Mouse (Mus musculus) limb, embryonic 15.5 days (tissue): ENCODE results near the gene Mical3. TPM values are rescaled to one million over a fixed set of nuclear protein-coding genes. Genes with fewer than 3 reads are reported as not detected.

Experiments
- ATAC-seq: fragments of 200-750 bp; cut with Nextera tagmentation; 2 replicates; pipeline ENCODE4 v1.8.0; 2017; ENCODE audit warnings: low read depth, moderate TSS enrichment; ENCODE audit not compliant: insufficient number of reproducible peaks, low FRiP score, low TSS enrichment
- H3K27ac ChIP-seq: fragments of 300-500 bp; sonication (generic); 2 replicates; pipeline ENCODE4 v1.5.1; 2015; ENCODE audit warnings: moderate library complexity, mild to moderate bottlenecking, inconsistent platforms
- H3K27me3 ChIP-seq: fragments of 300-500 bp; sonication (generic); 2 replicates; pipeline ENCODE4 v1.6.1; 2015; ENCODE audit warnings: inconsistent platforms
- H3K36me3 ChIP-seq: fragments of 300-500 bp; sonication (generic); 2 replicates; pipeline ENCODE4 v1.6.1; 2015; ENCODE audit warnings: inconsistent platforms
- H3K4me1 ChIP-seq: fragments of 300-500 bp; sonication (generic); 2 replicates; pipeline ENCODE4 v1.6.1; 2015; ENCODE audit warnings: inconsistent platforms
- H3K4me2 ChIP-seq: fragments of 300-500 bp; sonication (generic); 2 replicates; pipeline ENCODE4 v1.6.1; 2015; ENCODE audit warnings: mild to moderate bottlenecking, inconsistent platforms
- H3K4me3 ChIP-seq: fragments of 300-500 bp; sonication (generic); 2 replicates; pipeline ENCODE4 v1.5.1; 2015; ENCODE audit warnings: mild to moderate bottlenecking, inconsistent platforms
- H3K9ac ChIP-seq: fragments of 300-500 bp; sonication (generic); 2 replicates; pipeline ENCODE4 v1.6.1; 2015; ENCODE audit warnings: inconsistent platforms
- H3K9me3 ChIP-seq: fragments of 300-500 bp; sonication (generic); 2 replicates; pipeline ENCODE4 v1.6.1; 2016; ENCODE audit warnings: inconsistent platforms
- WGBS: fragments of 180-500 bp; shearing (Covaris S2); methylation state at CpG from one replicate; pipeline ENCODE4 v1.1.7; 2015; 5-methylcytosine and 5-hydroxymethylcytosine counted together
- polyA plus RNA-seq: library from polyadenylated mRNA; unstranded; fragments of >200 nt; fragmentation: Nextera tagmentation; extraction: Ambion mirVana; gene quantifications from 2 replicates; pipeline ENCODE4 v1.2.1, GENCODE M21; 2015

The Mical3 gene
- polyA plus RNA-seq, 1 experiment from 2014 or later: 9.7 TPM

DNA sequence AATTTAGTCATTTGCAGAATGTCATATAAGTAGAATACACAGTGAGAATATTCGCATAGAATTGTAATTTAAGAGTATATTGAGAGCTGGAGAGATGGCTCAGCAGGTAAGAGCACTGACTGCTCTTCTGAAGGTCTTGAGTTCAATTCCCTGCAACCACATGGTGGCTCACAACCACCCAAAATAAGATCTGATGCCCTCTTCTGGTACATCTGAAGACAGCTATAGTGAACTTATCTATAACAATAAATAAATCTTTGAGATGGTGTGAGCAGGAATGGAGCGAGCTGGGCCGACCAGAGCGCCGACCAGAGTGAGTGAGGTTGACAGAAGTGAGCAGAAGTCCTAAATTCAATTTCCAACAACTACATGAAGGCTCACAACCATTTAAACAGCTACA lies 4.6 kb downstream of the Mical3 start:
- no peak overlapping the region for H3K4me2 ChIP-seq
- peaks cover 17% of the 10 kb centered on the region for H3K4me1 ChIP-seq
- no peak overlapping the region for H3K4me3 ChIP-seq
- peaks cover 17% of the 10 kb centered on the region for H3K27me3 ChIP-seq
- ATAC-seq: no peak
- H3K9me3 ChIP-seq: no peaks in the 10 kb centered on the region
- WGBS: 79% methylated on average over 5 of the region's 5 CpGs
- no peak overlapping the region for H3K27ac ChIP-seq
- no peaks in the 10 kb centered on the region for H3K36me3 ChIP-seq
- no peak overlapping the region for H3K9ac ChIP-seq

DNA sequence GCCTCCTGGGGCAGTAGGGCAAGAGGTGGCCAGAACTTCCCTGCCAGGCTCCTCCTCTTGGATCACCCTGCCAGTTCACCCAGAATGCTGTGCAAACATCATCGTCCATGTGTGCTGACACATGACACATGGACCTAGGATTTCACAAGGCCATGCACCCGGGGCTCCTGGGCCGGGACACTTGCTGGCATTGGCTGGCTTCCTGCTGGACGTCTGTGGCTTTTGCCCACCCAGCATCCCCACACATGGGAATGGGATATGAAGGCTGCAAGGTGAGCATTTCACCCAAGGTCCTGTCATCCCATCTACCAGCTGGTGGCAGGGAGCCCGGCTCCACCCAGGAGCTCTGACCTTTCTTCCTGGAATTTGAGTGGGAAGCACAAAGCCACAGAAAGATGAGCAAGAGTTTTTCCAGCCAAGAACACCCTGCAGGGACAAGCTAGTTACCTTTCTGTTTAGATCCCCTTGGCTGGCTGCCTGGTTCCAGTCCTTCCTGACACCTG lies 8.0 kb downstream of the Mical3 start:
- H3K27ac ChIP-seq: no peak overlapping the region
- ATAC-seq: no peak
- H3K9ac ChIP-seq: no peak overlapping the region
- H3K36me3 ChIP-seq: no peaks in the 10 kb centered on the region
- H3K4me3 ChIP-seq: no peak overlapping the region
- H3K27me3 ChIP-seq: no peaks in the 10 kb centered on the region
- H3K9me3 ChIP-seq: no peaks in the 10 kb centered on the region
- WGBS: 73% methylated on average over 5 of the region's 5 CpGs
- H3K4me2 ChIP-seq: no peak overlapping the region
- H3K4me1 ChIP-seq: no peaks in the 10 kb centered on the region

DNA sequence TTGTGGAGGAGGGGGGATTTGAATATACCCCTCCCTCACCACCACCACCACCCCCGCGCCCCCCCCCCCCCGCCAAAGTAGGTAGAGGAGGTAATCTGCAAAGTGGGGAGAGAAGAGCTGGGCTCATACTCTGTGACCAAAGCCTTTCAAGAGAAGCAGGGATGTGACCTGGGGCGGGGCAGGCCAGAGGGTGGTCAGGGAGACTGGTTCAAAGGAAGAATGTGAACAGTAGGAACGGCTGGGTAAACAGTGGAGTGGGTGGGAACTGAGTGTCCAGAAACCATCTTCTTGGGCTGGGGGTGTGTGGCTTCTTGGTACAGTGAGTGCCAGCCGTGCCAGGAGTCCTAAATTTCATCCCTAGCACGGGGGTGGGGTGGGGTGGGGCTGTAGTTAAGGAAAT lies 10.0 kb downstream of the Mical3 start:
- Histone ChIP-seq H3K4me1 (no peaks in the 10 kb centered on the region), H3K9me3 (no peaks in the 10 kb centered on the region), H3K27ac (no peak overlapping the region), H3K36me3 (no peaks in the 10 kb centered on the region), H3K27me3 (no peaks in the 10 kb centered on the region), H3K9ac (no peak overlapping the region), H3K4me3 (no peak overlapping the region), H3K4me2 (no peak overlapping the region)
- WGBS: 40% methylated on average over 7 of the region's 7 CpGs
- ATAC-seq: no peak

DNA sequence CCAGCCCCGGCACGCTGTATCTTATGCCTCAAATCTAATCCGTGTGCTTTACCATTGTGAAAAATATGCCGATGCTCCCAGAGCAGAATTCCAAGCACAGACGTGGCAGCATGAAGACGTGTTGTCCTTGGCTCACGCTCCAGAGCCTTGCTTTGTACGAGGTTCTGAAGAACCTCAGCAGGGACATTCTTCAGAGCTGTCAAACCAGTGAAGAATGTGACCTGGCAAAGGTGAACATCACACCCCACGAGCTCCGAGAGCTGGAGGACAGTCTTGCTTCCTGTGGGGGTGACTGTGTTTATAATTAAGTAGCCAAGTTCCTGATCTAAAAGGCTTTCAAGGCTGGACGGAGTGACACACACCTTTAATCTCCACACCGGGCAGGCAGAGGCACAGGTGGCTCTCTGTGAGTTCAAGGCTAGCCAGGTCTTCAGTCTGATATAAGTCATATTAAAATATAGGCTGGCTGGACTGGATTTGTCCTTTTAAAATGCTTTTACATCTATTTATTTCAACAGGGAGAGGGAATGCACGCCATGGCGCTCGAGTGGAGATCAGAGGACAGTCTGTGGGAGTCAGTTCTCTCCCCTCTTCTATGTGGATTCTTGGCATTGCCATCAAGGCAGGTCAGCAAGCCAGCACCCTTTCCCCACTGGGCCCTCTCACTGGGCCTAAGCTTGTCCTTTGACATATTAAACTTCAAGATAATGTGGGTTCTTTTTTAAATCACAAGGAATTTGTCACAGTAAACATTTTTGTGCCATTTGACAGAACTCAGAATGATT lies 12.6 kb downstream of the Mical3 start:
- ATAC-seq: no peak

DNA sequence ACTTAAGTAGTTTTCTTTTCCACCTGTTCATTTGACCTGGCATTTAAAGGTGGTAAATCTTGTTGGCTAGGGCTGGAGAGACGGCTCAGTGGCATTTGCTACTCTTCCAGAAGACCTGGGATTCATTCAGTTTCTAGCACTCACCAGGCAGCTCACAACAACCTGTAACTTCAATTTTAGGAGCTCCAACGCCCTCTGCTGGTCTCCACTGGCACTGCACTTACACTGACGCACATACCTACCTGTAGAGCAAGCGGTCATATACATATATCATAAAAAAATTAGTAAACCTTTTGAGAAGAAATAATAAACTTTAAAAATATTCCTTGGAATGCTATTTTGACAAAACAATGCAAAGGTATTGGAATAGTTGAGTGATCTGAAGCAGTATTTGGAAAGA lies 13.7 kb downstream of the Mical3 start:
- Histone ChIP-seq H3K27ac (no peak overlapping the region), H3K4me3 (no peak overlapping the region), H3K4me2 (no peak overlapping the region), H3K4me1 (no peaks in the 10 kb centered on the region), H3K27me3 (no peaks in the 10 kb centered on the region), H3K9ac (no peak overlapping the region), H3K9me3 (no peaks in the 10 kb centered on the region), H3K36me3 (no peaks in the 10 kb centered on the region)
- WGBS: 68% methylated on average over 4 of the region's 4 CpGs
- no peak for ATAC-seq

More for the DNA sequence above, 12.6 kb downstream of the Mical3 start:
- no peak overlapping the region for H3K9ac ChIP-seq
- H3K36me3 ChIP-seq: no peaks in the 10 kb centered on the region
- H3K4me2 ChIP-seq: no peak overlapping the region
- no peak overlapping the region for H3K4me3 ChIP-seq
- no peaks in the 10 kb centered on the region for H3K9me3 ChIP-seq
- 75% methylated on average over 15 of the region's 15 CpGs for WGBS
- no peak overlapping the region for H3K27ac ChIP-seq
- H3K27me3 ChIP-seq: no peaks in the 10 kb centered on the region
- H3K4me1 ChIP-seq: no peaks in the 10 kb centered on the region

DNA sequence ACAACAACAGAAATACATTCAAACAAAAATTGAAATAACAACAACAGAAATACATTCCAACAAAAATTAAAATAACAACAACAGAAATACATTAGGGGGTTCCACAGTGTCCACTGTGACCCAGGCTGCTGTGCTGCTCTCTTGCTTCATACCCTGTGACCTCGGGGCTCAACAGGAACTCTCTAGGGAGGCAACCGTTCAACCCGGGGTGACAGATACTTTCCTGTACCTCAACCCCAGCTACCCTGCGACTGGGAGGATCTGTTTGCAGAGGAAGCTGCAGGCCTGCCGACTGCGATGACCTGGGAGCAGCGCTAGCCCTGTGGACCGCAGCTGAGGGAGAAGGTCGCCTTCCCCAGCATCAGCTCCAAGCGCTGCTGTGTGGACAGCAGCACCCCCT lies 14.4 kb downstream of the Mical3 start:
- 66% methylated on average over 10 of the region's 10 CpGs for WGBS
- 0 out of 2 replicates have a peak, but pooled peaks cover 3% of the 10 kb centered on the region for H3K4me1 ChIP-seq
- no peaks in the 10 kb centered on the region for H3K9me3 ChIP-seq
- ATAC-seq: no peak
- H3K36me3 ChIP-seq: no peaks in the 10 kb centered on the region
- H3K27me3 ChIP-seq: no peaks in the 10 kb centered on the region
- no peak overlapping the region for H3K27ac ChIP-seq
- no peak overlapping the region for H3K9ac ChIP-seq
- H3K4me3 ChIP-seq: no peak overlapping the region
- no peak overlapping the region for H3K4me2 ChIP-seq

DNA sequence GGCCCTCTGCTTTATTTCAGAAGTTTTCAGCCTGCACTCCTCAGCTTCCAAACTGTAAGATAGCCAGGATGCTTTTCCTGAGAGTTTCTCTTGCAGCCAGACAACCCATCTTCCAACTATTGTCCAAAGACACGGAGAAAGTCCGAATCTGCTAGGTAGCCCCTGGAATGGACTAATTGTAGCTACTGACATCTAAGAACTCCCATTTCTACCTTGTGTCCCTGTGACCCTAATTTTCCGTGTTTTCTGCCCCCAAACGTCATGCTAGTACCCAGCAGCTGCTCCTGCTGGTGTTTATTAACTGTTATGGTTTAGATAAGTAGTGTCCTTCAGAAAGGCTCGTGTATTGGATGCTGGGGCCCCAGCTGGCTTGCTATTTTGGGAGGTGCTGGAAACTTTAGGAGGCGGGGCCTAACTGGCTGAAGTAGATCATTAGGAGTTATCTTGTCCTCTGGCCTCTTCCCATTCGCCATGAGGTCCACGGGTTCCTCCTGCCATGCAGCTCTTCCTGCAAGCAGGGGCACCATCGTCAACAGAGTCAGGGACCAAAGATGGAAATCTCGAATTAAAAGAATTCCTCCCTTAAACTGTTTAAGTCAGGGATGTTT lies 19.2 kb downstream of the Mical3 start:
- WGBS: 53% methylated on average over 10 of the region's 10 CpGs
- H3K27me3 ChIP-seq: no peaks in the 10 kb centered on the region
- no peak overlapping the region for H3K4me3 ChIP-seq
- no peaks in the 10 kb centered on the region; the same call in 1 of the 2 replicates for H3K36me3 ChIP-seq
- H3K9me3 ChIP-seq: no peaks in the 10 kb centered on the region
- H3K4me2 ChIP-seq: no peak overlapping the region
- peaks cover 17% of the 10 kb centered on the region for H3K4me1 ChIP-seq
- no peak overlapping the region for H3K9ac ChIP-seq
- ATAC-seq: no peak
- H3K27ac ChIP-seq: no peak overlapping the region

DNA sequence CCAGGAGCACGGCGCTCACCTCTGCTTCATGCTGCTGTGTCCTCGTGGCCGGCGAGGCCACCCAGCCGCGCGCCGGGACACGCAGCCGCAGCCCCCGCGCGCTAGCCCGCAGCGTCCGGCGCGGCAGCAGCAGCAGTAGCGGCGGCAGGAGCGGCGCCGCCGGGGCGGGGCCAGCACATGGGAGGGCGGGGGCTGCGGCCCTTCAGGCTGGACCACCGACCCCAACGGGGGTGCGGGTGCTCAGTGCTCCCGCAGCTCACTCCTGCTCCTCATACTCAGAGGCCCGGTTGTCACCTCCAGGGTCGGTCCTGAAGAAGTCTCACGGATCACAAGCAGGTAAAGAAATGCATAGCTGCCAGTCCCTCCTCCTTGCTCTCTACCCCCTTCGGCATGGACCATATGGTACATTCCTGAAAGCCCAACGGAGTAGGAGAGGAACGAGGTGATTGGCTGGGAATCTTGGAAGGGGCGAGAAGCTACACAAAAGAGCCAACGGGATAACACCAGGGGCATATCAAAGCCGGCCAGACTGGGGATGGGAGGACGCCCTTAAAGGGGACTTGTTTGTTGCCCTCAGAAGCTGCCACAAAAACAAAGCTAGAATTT lies 20.7 kb downstream of the Mical3 start:
- ATAC-seq: peak; percentile 95
- Histone ChIP-seq H3K4me2 (peak overlapping the region; percentile 91), H3K9ac (peak overlapping the region; percentile 82), H3K27me3 (no peaks in the 10 kb centered on the region), H3K9me3 (no peaks in the 10 kb centered on the region), H3K36me3 (no peaks in the 10 kb centered on the region; the same call in 1 of the 2 replicates), H3K4me3 (peak overlapping the region; percentile 80), H3K27ac (peak overlapping the region; percentile 82), H3K4me1 (peaks cover 24% of the 10 kb centered on the region)
- WGBS: 0% methylated on average over 40 of the region's 42 CpGs

DNA sequence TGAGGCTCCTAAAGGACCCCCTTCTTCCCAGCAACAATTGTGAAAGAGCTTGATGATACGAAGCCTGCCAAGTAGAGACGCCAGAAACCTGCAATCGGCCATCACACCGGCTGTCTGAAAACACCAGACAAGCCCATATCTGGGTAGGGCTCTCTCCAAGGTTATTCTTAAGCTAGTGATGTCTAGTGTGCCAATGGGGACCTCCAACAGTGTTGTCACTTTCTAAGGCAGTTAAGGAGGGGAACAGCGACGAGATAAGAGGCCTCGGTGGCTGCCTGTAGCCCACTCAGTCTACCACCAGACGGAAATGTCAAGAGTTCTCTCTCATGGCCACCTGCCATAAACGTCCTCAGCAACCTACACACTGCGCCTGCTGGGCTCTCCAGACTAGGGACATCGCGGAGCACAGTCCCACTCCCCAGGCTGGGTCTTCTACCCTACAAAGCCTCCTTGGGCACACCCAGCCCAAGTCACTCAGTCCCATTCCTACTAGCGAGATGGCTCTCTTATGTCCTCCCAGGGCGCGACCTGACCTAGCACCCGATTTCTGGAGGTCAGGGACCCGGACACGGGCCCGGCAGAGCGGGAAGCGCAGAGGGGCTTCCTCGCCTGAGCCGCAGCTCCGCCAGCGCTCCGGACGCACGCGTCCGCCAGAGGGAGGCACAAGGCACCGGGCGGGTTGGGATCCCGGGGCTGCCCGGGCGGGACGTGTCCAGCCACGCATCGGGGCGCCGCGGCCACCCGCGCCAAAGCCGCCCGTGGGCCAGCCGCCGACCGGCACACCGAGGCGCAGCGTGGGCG lies 21.4 kb downstream of the Mical3 start:
- H3K4me1 ChIP-seq: peaks cover 26% of the 10 kb centered on the region
- no peaks in the 10 kb centered on the region for H3K9me3 ChIP-seq
- ATAC-seq: no peak
- peak overlapping the region; percentile 91 for H3K4me2 ChIP-seq
- 1% methylated on average over 39 of the region's 52 CpGs for WGBS
- no peaks in the 10 kb centered on the region for H3K27me3 ChIP-seq
- H3K27ac ChIP-seq: 0 out of 2 replicates have a peak overlapping the region, but pooled peaks have one; percentile 6
- peak overlapping the region; percentile 80 for H3K4me3 ChIP-seq
- H3K36me3 ChIP-seq: no peaks in the 10 kb centered on the region; the same call in 1 of the 2 replicates
- peak overlapping the region; percentile 82 for H3K9ac ChIP-seq

DNA sequence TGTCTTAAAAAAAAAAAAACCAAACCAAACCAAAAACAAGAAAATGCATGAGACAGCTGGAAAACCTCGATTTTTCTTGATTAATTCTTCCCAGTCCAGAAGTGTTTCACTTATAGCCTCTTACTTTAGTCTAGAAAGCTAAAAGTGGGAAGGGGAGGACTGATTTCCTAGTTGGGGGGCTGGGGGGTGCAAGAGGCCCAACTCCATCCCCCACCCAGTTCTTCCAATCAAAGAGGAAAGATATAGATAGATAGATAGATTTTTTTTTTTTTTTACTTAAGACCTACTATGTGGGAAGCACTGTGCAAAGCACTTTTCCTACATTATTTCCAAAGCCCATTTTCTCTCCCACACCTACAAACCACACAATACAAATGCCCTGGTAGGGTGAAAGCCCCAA lies 22.7 kb downstream of the Mical3 start:
- Histone ChIP-seq H3K9me3 (no peaks in the 10 kb centered on the region), H3K4me3 (0 out of 2 replicates have a peak overlapping the region, but pooled peaks have one; percentile 80), H3K9ac (no peak overlapping the region), H3K27me3 (no peaks in the 10 kb centered on the region), H3K27ac (no peak overlapping the region), H3K36me3 (no peaks in the 10 kb centered on the region; the same call in 1 of the 2 replicates), H3K4me2 (no peak overlapping the region), H3K4me1 (peaks cover 29% of the 10 kb centered on the region)
- no peak for ATAC-seq
- WGBS: 71% methylated on average over 1 of the region's 1 CpGs

DNA sequence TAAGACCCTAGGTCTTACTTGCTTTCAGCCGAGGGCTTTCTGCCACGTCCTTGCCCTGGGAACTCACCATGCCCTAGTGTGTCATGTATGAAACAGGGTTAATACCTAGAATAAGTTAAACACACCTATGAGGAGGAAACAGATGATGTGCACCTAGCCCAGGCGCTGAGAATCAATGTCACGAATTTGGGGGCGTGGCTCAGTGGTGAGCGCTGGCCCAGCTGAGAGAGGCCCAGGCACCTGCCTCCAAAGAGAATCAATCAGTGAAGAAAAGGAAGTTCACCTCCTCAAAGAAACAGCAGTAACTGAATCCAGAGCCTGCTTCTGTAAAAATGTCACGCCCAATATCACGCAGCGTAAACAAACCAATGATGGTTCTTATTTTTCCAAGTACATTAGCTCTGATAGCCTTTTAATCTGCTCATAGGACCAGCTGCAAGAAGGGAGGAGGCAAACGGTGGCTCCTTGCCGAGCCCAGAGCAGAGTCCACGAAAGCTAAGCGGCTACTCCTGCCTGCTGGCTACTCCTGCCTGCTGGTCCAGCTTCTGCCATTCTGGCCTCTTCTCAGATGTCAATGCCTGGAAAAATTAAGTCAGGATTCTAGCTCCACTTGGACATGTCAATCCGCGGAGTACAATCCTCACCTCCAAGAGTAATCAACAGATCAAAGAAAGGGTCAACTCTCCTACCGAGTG lies 23.9 kb downstream of the Mical3 start:
- no peak overlapping the region for H3K4me2 ChIP-seq
- no peak overlapping the region for H3K4me3 ChIP-seq
- 85% methylated on average over 16 of the region's 16 CpGs for WGBS
- H3K27ac ChIP-seq: no peak overlapping the region
- H3K4me1 ChIP-seq: peaks cover 32% of the 10 kb centered on the region
- H3K36me3 ChIP-seq: no peaks in the 10 kb centered on the region; the same call in 1 of the 2 replicates
- no peaks in the 10 kb centered on the region for H3K27me3 ChIP-seq
- H3K9me3 ChIP-seq: no peaks in the 10 kb centered on the region
- no peak overlapping the region for H3K9ac ChIP-seq
- ATAC-seq: no peak
